Mouse (Mus musculus) myocyte (in vitro differentiated cells): ENCODE measurements at regions not wholly inside any gene's neighbourhood (a gene's known extent, or its start where the extent isn't known, plus 50 kb on each side); places are given as distances from the start of the nearest gene placed in this dataset.

Experiments used
- CEBPB ChIP-seq: IDR thresholded peaks from 2 replicates; pipeline ENCODE4 v1.6.1; 2011; ENCODE audit warnings: mild to moderate bottlenecking, moderate library complexity; ENCODE audit not compliant: poor library complexity, insufficient read depth, severe bottlenecking
- E2F4 ChIP-seq: IDR thresholded peaks from one replicate; pipeline ENCODE4 v1.6.1; 2011; ENCODE audit warnings: mild to moderate bottlenecking, control low read depth, moderate library complexity; ENCODE audit not compliant: insufficient read depth
- MAX ChIP-seq: IDR thresholded peaks from one replicate; pipeline ENCODE4 v1.6.1; 2011; ENCODE audit warnings: low read depth, mild to moderate bottlenecking, control low read depth
- MYOD1 ChIP-seq, 3 experiments: IDR thresholded peaks; one replicate each; pipeline ENCODE4 v1.6.1; 2011; ENCODE audit warnings: control low read depth in 2 of 3, low read depth in 2 of 3, mild to moderate bottlenecking in 2 of 3, moderate library complexity in 1 of 3; ENCODE audit not compliant: insufficient read length in 2 of 3, control insufficient read depth in 1 of 3
- MYOG ChIP-seq, 3 experiments: IDR thresholded peaks; one replicate each; pipeline ENCODE4 v1.6.1; 2011; ENCODE audit warnings: control low read depth in 2 of 3, low read depth in 2 of 3, mild to moderate bottlenecking in 2 of 3; ENCODE audit not compliant: insufficient read length in 2 of 3, control insufficient read depth in 1 of 3, insufficient read depth in 1 of 3
- POLR2A ChIP-seq: IDR thresholded peaks from one replicate; pipeline ENCODE4 v1.6.1; 2011; ENCODE audit warnings: low read depth, mild to moderate bottlenecking, control low read depth, moderate library complexity; ENCODE audit not compliant: insufficient read length
- POLR2AphosphoS2 ChIP-seq: IDR thresholded peaks from one replicate; pipeline ENCODE4 v1.6.1; 2011; ENCODE audit warnings: low read depth, control low read depth; ENCODE audit not compliant: insufficient read length
- SRF ChIP-seq: IDR thresholded peaks from one replicate; pipeline ENCODE4 v1.6.1; 2011; ENCODE audit warnings: low read depth; ENCODE audit not compliant: control insufficient read depth, insufficient read length
- TCF12 ChIP-seq: IDR thresholded peaks from one replicate; pipeline ENCODE4 v1.6.1; 2011; ENCODE audit warnings: mild to moderate bottlenecking, control low read depth; ENCODE audit not compliant: poor library complexity, insufficient read depth, severe bottlenecking
- TCF3 ChIP-seq: IDR thresholded peaks from one replicate; pipeline ENCODE4 v1.6.1; 2011; ENCODE audit warnings: low read depth, control low read depth; ENCODE audit not compliant: insufficient read length
- USF1 ChIP-seq: IDR thresholded peaks from one replicate; pipeline ENCODE4 v1.6.1; 2011; ENCODE audit warnings: low read depth, mild to moderate bottlenecking, control low read depth, moderate library complexity

- no peak for TF ChIP-seq POLR2A
- TF ChIP-seq MYOD1 (IDR thresholded peaks at IDR 0.05; ENCODE audit: control insufficient read depth in 1 of 3, insufficient read length in 2 of 3, low read depth in 2 of 3) = no peak
- no peak for TF ChIP-seq E2F4
- TF ChIP-seq TCF12 = no peak
- TF ChIP-seq MAX = no peak
- TF ChIP-seq USF1 = no peak
- TF ChIP-seq MYOG (IDR thresholded peaks at IDR 0.05; ENCODE audit: control insufficient read depth in 1 of 3, insufficient read depth in 1 of 3, insufficient read length in 2 of 3, low read depth in 2 of 3) = no peak
- no peak for TF ChIP-seq POLR2AphosphoS2
- TF ChIP-seq SRF = no peak
- TF ChIP-seq TCF3 = no peak
- TF ChIP-seq CEBPB = no peak
Measured at GRCm38 (mm10) chr4:67646090-67646489, 818.7 kb downstream of the Tlr4 start.
